Mouse (Mus musculus) testis, adult 2 months (tissue): ENCODE results near the gene Defb29.
A peak's percentile ranks its signal among the peaks of the same experiment; 100 is the strongest.

Source experiments
- CTCF ChIP-seq: fragments of 200-500 bp; IDR thresholded peaks from 2 replicates; pipeline ENCODE4 v1.5.1; 2012; ENCODE audit warnings: low read depth, mild to moderate bottlenecking, inconsistent platforms, low read length, moderate library complexity; ENCODE audit not compliant: control insufficient read depth, insufficient read depth, insufficient replicate concordance
- POLR2A ChIP-seq: fragments of 200-500 bp; IDR thresholded peaks from 2 replicates; pipeline ENCODE4 v1.6.1; 2012; ENCODE audit warnings: low read depth, mild to moderate bottlenecking, inconsistent platforms, low read length, moderate library complexity; ENCODE audit not compliant: control insufficient read depth

GRCm38 (mm10) chr2:152553774-152554423, 14.0 kb upstream of the Defb29 start:
- TF ChIP-seq CTCF, result peak; percentile 74
- TF ChIP-seq POLR2A, result no peak
